Mouse (Mus musculus): ENCODE measurements around the gene Ttll4. TPM values are rescaled to one million over a fixed set of nuclear protein-coding genes. Genes with fewer than 3 reads are reported as not detected.

Gene Ttll4
- polyA plus RNA-seq, 1 experiment from 2014 or later, result 12.3 TPM

GRCm38 (mm10) chr1:74693891-74694583 lies 32.5 kb downstream of the Ttll4 start:
- no peak overlapping the region for H3K4me2 ChIP-seq (ENCODE audit: low read length)
- no peaks in the 10 kb centered on the region for H3K9me3 ChIP-seq (ENCODE audit: control insufficient read depth, low read length)
- no peak overlapping the region for H3K4me3 ChIP-seq (ENCODE audit: control insufficient read depth in 1 of 2, insufficient read depth in 1 of 2, low read depth in 1 of 2, low read length in 2 of 2)
- no peak overlapping the region for H3K9ac ChIP-seq (ENCODE audit: low read length)
- H3K27me3 ChIP-seq (ENCODE audit: control insufficient read depth, insufficient read depth, low read length), result no peaks in the 10 kb centered on the region
- H3K27ac ChIP-seq (replicated peaks in 1 of 2; ENCODE audit: control insufficient read depth in 1 of 2, insufficient read depth in 1 of 2, low read depth in 2 of 2, low read length in 2 of 2), result no peak overlapping the region
- WGBS, result 87% methylated on average over 8 of the region's 8 CpGs
- H3K4me1 ChIP-seq (ENCODE audit: control insufficient read depth in 2 of 2, insufficient read depth in 2 of 2, low read length in 2 of 2), result peaks cover 3 to 12% of the 10 kb centered on the region in 2 experiments
- ATAC-seq (ENCODE audit: insufficient number of reproducible peaks, insufficient read depth, low FRiP score, low read depth), result no peak
- H3K36me3 ChIP-seq (ENCODE audit: control insufficient read depth, insufficient read depth, low read length), result peaks cover 91% of the 10 kb centered on the region

GRCm38 (mm10) chr1:74695836-74696235 lies 34.3 kb downstream of the Ttll4 start:
- WGBS, result 82% methylated on average over 4 of the region's 4 CpGs
- Histone ChIP-seq H3K4me1 (ENCODE audit: control insufficient read depth in 2 of 2, insufficient read depth in 2 of 2, low read length in 2 of 2) (peaks cover 5 to 20% of the 10 kb centered on the region in 2 experiments), H3K36me3 (ENCODE audit: control insufficient read depth, insufficient read depth, low read length) (peaks cover 88% of the 10 kb centered on the region), H3K4me3 (ENCODE audit: control insufficient read depth in 1 of 2, insufficient read depth in 1 of 2, low read depth in 1 of 2, low read length in 2 of 2) (no peak overlapping the region), H3K9ac (ENCODE audit: low read length) (no peak overlapping the region), H3K9me3 (ENCODE audit: control insufficient read depth, low read length) (no peaks in the 10 kb centered on the region), H3K4me2 (ENCODE audit: low read length) (no peak overlapping the region), H3K27me3 (ENCODE audit: control insufficient read depth, insufficient read depth, low read length) (no peaks in the 10 kb centered on the region), H3K27ac (replicated peaks in 1 of 2; ENCODE audit: control insufficient read depth in 1 of 2, insufficient read depth in 1 of 2, low read depth in 2 of 2, low read length in 2 of 2) (no peak overlapping the region)
- no peak for ATAC-seq (ENCODE audit: insufficient number of reproducible peaks, insufficient read depth, low FRiP score, low read depth)

- no peak overlapping the region for H3K27ac ChIP-seq (replicated peaks in 1 of 2; ENCODE audit: control insufficient read depth in 1 of 2, insufficient read depth in 1 of 2, low read depth in 2 of 2, low read length in 2 of 2)
- H3K27me3 ChIP-seq (ENCODE audit: control insufficient read depth, insufficient read depth, low read length), result no peaks in the 10 kb centered on the region
- H3K9me3 ChIP-seq (ENCODE audit: control insufficient read depth, low read length), result no peaks in the 10 kb centered on the region
- peaks cover 5 to 20% of the 10 kb centered on the region in 2 experiments for H3K4me1 ChIP-seq (ENCODE audit: control insufficient read depth in 2 of 2, insufficient read depth in 2 of 2, low read length in 2 of 2)
- no peak overlapping the region for H3K4me3 ChIP-seq (ENCODE audit: control insufficient read depth in 1 of 2, insufficient read depth in 1 of 2, low read depth in 1 of 2, low read length in 2 of 2)
- WGBS, result 66% methylated on average over 6 of the region's 6 CpGs
- no peak overlapping the region for H3K9ac ChIP-seq (ENCODE audit: low read length)
- H3K4me2 ChIP-seq (ENCODE audit: low read length), result no peak overlapping the region
- H3K36me3 ChIP-seq (ENCODE audit: control insufficient read depth, insufficient read depth, low read length), result peaks cover 78% of the 10 kb centered on the region
- ATAC-seq (ENCODE audit: insufficient number of reproducible peaks, insufficient read depth, low FRiP score, low read depth), result no peak
These were observed 35.9 kb downstream of the Ttll4 start for GRCm38 (mm10) chr1:74697416-74697815.

- H3K4me2 ChIP-seq (ENCODE audit: low read length), result no peak overlapping the region
- H3K4me3 ChIP-seq (ENCODE audit: control insufficient read depth in 1 of 2, insufficient read depth in 1 of 2, low read depth in 1 of 2, low read length in 2 of 2), result no peak overlapping the region
- H3K27me3 ChIP-seq (ENCODE audit: control insufficient read depth, insufficient read depth, low read length), result no peaks in the 10 kb centered on the region
- H3K4me1 ChIP-seq (ENCODE audit: control insufficient read depth in 2 of 2, insufficient read depth in 2 of 2, low read length in 2 of 2), result peaks cover 5 to 20% of the 10 kb centered on the region in 2 experiments
- peaks cover 75% of the 10 kb centered on the region for H3K36me3 ChIP-seq (ENCODE audit: control insufficient read depth, insufficient read depth, low read length)
- WGBS, result 100% methylated on average over 1 of the region's 1 CpGs
- H3K27ac ChIP-seq (replicated peaks in 1 of 2; ENCODE audit: control insufficient read depth in 1 of 2, insufficient read depth in 1 of 2, low read depth in 2 of 2, low read length in 2 of 2), result peak overlapping the region; percentile 69 to 77
- no peak for ATAC-seq (ENCODE audit: insufficient number of reproducible peaks, insufficient read depth, low FRiP score, low read depth)
- H3K9ac ChIP-seq (ENCODE audit: low read length), result no peak overlapping the region
- no peaks in the 10 kb centered on the region for H3K9me3 ChIP-seq (ENCODE audit: control insufficient read depth, low read length)
These were observed 36.8 kb downstream of the Ttll4 start for GRCm38 (mm10) chr1:74698353-74698752.

GRCm38 (mm10) chr1:74698791-74699190 lies 37.2 kb downstream of the Ttll4 start:
- Histone ChIP-seq H3K36me3 (ENCODE audit: control insufficient read depth, insufficient read depth, low read length) (peaks cover 71% of the 10 kb centered on the region), H3K9ac (ENCODE audit: low read length) (no peak overlapping the region), H3K27ac (replicated peaks in 1 of 2; ENCODE audit: control insufficient read depth in 1 of 2, insufficient read depth in 1 of 2, low read depth in 2 of 2, low read length in 2 of 2) (peak overlapping the region; percentile 69 to 77), H3K9me3 (ENCODE audit: control insufficient read depth, low read length) (no peaks in the 10 kb centered on the region), H3K4me2 (ENCODE audit: low read length) (no peak overlapping the region), H3K4me1 (ENCODE audit: control insufficient read depth in 2 of 2, insufficient read depth in 2 of 2, low read length in 2 of 2) (peaks cover 5 to 20% of the 10 kb centered on the region in 2 experiments), H3K27me3 (ENCODE audit: control insufficient read depth, insufficient read depth, low read length) (no peaks in the 10 kb centered on the region), H3K4me3 (ENCODE audit: control insufficient read depth in 1 of 2, insufficient read depth in 1 of 2, low read depth in 1 of 2, low read length in 2 of 2) (no peak overlapping the region)
- ATAC-seq (ENCODE audit: insufficient number of reproducible peaks, insufficient read depth, low FRiP score, low read depth), result peak; percentile 64
- 18% methylated on average over 1 of the region's 1 CpGs for WGBS

GRCm38 (mm10) chr1:74702142-74702553 lies 40.6 kb downstream of the Ttll4 start:
- Histone ChIP-seq H3K36me3 (ENCODE audit: control insufficient read depth, insufficient read depth, low read length) (peaks cover 40% of the 10 kb centered on the region), H3K9me3 (ENCODE audit: control insufficient read depth, low read length) (no peaks in the 10 kb centered on the region), H3K27me3 (ENCODE audit: control insufficient read depth, insufficient read depth, low read length) (no peaks in the 10 kb centered on the region), H3K27ac (replicated peaks in 1 of 2; ENCODE audit: control insufficient read depth in 1 of 2, insufficient read depth in 1 of 2, low read depth in 2 of 2, low read length in 2 of 2) (no peak overlapping the region), H3K4me1 (ENCODE audit: control insufficient read depth in 2 of 2, insufficient read depth in 2 of 2, low read length in 2 of 2) (peaks cover 5 to 20% of the 10 kb centered on the region in 2 experiments), H3K4me2 (ENCODE audit: low read length) (no peak overlapping the region), H3K9ac (ENCODE audit: low read length) (no peak overlapping the region), H3K4me3 (ENCODE audit: control insufficient read depth in 1 of 2, insufficient read depth in 1 of 2, low read depth in 1 of 2, low read length in 2 of 2) (no peak overlapping the region)
- ATAC-seq (ENCODE audit: insufficient number of reproducible peaks, insufficient read depth, low FRiP score, low read depth), result no peak
- WGBS, result 89% methylated on average over 6 of the region's 6 CpGs

- Histone ChIP-seq H3K4me1 (ENCODE audit: control insufficient read depth in 2 of 2, insufficient read depth in 2 of 2, low read length in 2 of 2) (peaks cover 1 to 7% of the 10 kb centered on the region in 2 experiments), H3K27ac (replicated peaks in 1 of 2; ENCODE audit: control insufficient read depth in 1 of 2, insufficient read depth in 1 of 2, low read depth in 2 of 2, low read length in 2 of 2) (no peak overlapping the region), H3K36me3 (ENCODE audit: control insufficient read depth, insufficient read depth, low read length) (peaks cover 20% of the 10 kb centered on the region), H3K4me3 (ENCODE audit: control insufficient read depth in 1 of 2, insufficient read depth in 1 of 2, low read depth in 1 of 2, low read length in 2 of 2) (no peak overlapping the region), H3K9me3 (ENCODE audit: control insufficient read depth, low read length) (no peaks in the 10 kb centered on the region), H3K4me2 (ENCODE audit: low read length) (no peak overlapping the region), H3K27me3 (ENCODE audit: control insufficient read depth, insufficient read depth, low read length) (no peaks in the 10 kb centered on the region), H3K9ac (ENCODE audit: low read length) (no peak overlapping the region)
- 84% methylated on average over 3 of the region's 3 CpGs for WGBS
- ATAC-seq (ENCODE audit: insufficient number of reproducible peaks, insufficient read depth, low FRiP score, low read depth), result no peak
These were observed 42.6 kb downstream of the Ttll4 start for GRCm38 (mm10) chr1:74704156-74704555.

- H3K27ac ChIP-seq (replicated peaks in 1 of 2; ENCODE audit: control insufficient read depth in 1 of 2, insufficient read depth in 1 of 2, low read depth in 2 of 2, low read length in 2 of 2), result no peak overlapping the region; a peak in 1 of 4 replicates
- no peaks in the 10 kb centered on the region for H3K27me3 ChIP-seq (ENCODE audit: control insufficient read depth, insufficient read depth, low read length)
- no peak overlapping the region for H3K4me3 ChIP-seq (ENCODE audit: control insufficient read depth in 1 of 2, insufficient read depth in 1 of 2, low read depth in 1 of 2, low read length in 2 of 2)
- H3K9me3 ChIP-seq (ENCODE audit: control insufficient read depth, low read length), result no peaks in the 10 kb centered on the region
- no peaks in the 10 kb centered on the region for H3K4me1 ChIP-seq (ENCODE audit: control insufficient read depth in 2 of 2, insufficient read depth in 2 of 2, low read length in 2 of 2)
- no peak for ATAC-seq (ENCODE audit: insufficient number of reproducible peaks, insufficient read depth, low FRiP score, low read depth)
- peaks cover 14% of the 10 kb centered on the region for H3K36me3 ChIP-seq (ENCODE audit: control insufficient read depth, insufficient read depth, low read length)
- WGBS, result 72% methylated on average over 5 of the region's 5 CpGs
- no peak overlapping the region for H3K9ac ChIP-seq (ENCODE audit: low read length)
- no peak overlapping the region for H3K4me2 ChIP-seq (ENCODE audit: low read length)
These were observed 43.5 kb downstream of the Ttll4 start for GRCm38 (mm10) chr1:74705016-74705415.

All from heart, embryonic 14.5 days (tissue).